Mouse (Mus musculus): ENCODE measurements around the gene Atp6v1f. TPM values are rescaled to one million over a fixed set of nuclear protein-coding genes. Genes with fewer than 3 reads are reported as not detected.

Gene Atp6v1f
- polyA plus RNA-seq, 1 experiment from 2014 or later: 439 TPM

DNA sequence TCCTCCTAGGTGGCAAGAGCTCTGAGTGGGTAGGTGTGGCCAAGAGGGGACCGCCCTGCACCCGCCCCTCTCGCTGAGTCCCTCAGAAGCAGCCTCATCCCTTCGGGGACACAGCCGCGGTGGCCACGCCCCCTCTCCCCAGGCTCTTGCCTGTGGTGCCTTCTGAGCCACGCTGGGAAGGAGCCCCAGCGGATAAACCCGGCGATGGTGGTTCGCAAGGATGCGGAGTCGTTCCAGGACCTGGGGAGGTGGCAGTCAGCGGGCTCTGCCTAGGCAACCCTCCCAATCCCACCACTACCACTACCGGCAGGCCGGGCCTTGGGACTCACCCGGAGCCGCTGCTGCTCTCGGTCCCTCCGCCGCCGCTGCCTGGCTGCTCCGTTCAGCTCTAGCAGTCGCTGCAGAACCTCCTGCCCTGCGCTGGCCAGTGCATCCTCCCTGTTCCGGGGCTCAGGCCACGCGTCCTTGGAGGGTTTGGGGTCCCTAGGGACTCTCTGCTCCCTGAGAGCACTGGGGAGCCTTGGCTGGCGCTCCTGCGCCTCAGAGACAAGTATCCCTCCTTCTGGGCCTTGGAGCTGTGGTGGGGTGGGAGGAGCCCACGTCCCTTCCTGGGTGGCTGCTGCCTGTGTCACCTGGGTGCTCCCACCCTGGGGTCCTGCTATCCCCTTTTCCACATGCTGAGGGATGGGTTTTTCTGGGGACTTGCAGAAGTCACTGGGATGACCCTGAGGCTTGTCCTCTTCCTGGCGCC is 6.6 kb downstream of the Atp6v1f start:
- WGBS: 5% methylated on average over 33 of the region's 33 CpGs
- H3K9ac ChIP-seq (ENCODE audit: low read depth, low read length): peak overlapping the region; percentile 47; the same call in 1 of the 2 replicates
- TF ChIP-seq CTCF (IDR thresholded peaks at IDR 0.05; ENCODE audit: low read depth): no peak
- peak overlapping the region; percentile 43 for H3K4me3 ChIP-seq (ENCODE audit: low read depth, low read length)
- ATAC-seq: peak; percentile 94
- H3K27me3 ChIP-seq (replicated peaks; ENCODE audit: control insufficient read depth, insufficient read depth, low read length): no peaks in the 10 kb centered on the region
- H3K36me3 ChIP-seq (ENCODE audit: control insufficient read depth, insufficient read depth): peaks cover 22% of the 10 kb centered on the region
- no peaks in the 10 kb centered on the region for H3K9me3 ChIP-seq (ENCODE audit: control insufficient read depth)
- H3K27ac ChIP-seq (ENCODE audit: low read depth, low read length): no peak overlapping the region
- H3K4me1 ChIP-seq (replicated peaks; ENCODE audit: control insufficient read depth, insufficient read depth, low read length): no peaks in the 10 kb centered on the region
- peak overlapping the region; percentile 83 for H3K4me2 ChIP-seq (replicated peaks; ENCODE audit: low read depth)

- H3K27me3 ChIP-seq (replicated peaks; ENCODE audit: control insufficient read depth, insufficient read depth, low read length): no peaks in the 10 kb centered on the region
- no peak overlapping the region; the same call in 1 of the 2 replicates for H3K4me2 ChIP-seq (replicated peaks; ENCODE audit: low read depth)
- WGBS: 76% methylated on average over 2 of the region's 2 CpGs
- H3K9ac ChIP-seq (ENCODE audit: low read depth, low read length): no peak overlapping the region
- peaks cover 21% of the 10 kb centered on the region for H3K36me3 ChIP-seq (ENCODE audit: control insufficient read depth, insufficient read depth)
- H3K4me1 ChIP-seq (replicated peaks; ENCODE audit: control insufficient read depth, insufficient read depth, low read length): no peaks in the 10 kb centered on the region
- TF ChIP-seq CTCF (IDR thresholded peaks at IDR 0.05; ENCODE audit: low read depth): no peak
- H3K4me3 ChIP-seq (ENCODE audit: low read depth, low read length): no peak overlapping the region
- H3K27ac ChIP-seq (ENCODE audit: low read depth, low read length): no peak overlapping the region
- no peak for ATAC-seq
- no peaks in the 10 kb centered on the region for H3K9me3 ChIP-seq (ENCODE audit: control insufficient read depth)
Observed at GRCm38 (mm10) chr6:29474736-29475135, 7.2 kb downstream of the Atp6v1f start.

GRCm38 (mm10) chr6:29482691-29483090 is 15.2 kb downstream of the Atp6v1f start:
- Histone ChIP-seq H3K27me3 (replicated peaks; ENCODE audit: control insufficient read depth, insufficient read depth, low read length) (no peaks in the 10 kb centered on the region), H3K4me1 (replicated peaks; ENCODE audit: control insufficient read depth, insufficient read depth, low read length) (peaks cover 7% of the 10 kb centered on the region; the same call in 1 of the 2 replicates), H3K27ac (ENCODE audit: low read depth, low read length) (no peak overlapping the region), H3K9me3 (ENCODE audit: control insufficient read depth) (no peaks in the 10 kb centered on the region), H3K4me3 (ENCODE audit: low read depth, low read length) (no peak overlapping the region), H3K9ac (ENCODE audit: low read depth, low read length) (no peak overlapping the region), H3K4me2 (replicated peaks; ENCODE audit: low read depth) (no peak overlapping the region), H3K36me3 (ENCODE audit: control insufficient read depth, insufficient read depth) (no peaks in the 10 kb centered on the region)
- 93% methylated on average over 13 of the region's 13 CpGs for WGBS
- no peak for TF ChIP-seq CTCF (IDR thresholded peaks at IDR 0.05; ENCODE audit: low read depth)
- no peak for ATAC-seq

DNA sequence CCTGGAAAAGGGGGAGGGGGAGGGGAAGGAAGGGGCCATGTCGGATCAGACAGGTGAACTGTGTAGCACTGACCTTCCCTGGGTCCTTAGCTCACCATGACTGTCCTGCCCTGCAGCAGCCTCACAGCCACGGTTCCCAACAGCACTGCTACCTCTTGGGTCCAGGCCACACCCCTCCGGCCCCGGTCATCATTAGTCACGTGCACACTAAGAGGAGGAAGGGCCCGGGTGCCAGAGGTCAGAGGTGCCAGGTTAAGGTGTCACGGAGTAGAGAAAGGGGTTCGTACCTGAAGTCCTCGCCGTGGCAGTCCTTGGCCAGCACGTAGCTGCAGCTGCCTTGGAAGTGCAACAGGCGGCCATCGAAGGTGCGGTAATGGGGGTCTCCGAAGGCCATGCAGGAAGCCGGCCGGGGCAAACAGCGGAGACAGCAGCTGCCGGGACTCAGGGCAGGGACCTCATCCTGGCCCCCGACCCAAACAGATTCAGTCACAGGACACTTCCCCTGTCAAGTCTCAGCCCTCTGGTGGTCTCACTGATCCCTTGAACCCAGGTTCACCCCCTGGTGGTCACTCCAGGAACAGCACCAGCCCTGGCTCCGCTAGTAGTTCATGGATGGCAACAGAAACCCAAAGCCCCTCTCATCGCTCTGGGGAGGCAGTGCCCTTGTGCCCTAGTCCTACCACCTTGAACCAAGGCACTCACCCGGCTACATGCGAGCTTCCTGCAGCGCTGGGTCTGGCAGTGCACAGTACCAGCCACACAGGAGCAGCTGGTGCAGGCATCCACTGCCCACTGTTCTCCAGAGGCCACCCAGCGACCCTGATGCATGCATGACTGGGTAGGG is 17.4 kb downstream of the Atp6v1f start:
- no peaks in the 10 kb centered on the region for H3K9me3 ChIP-seq (ENCODE audit: control insufficient read depth)
- peak; percentile 60 for ATAC-seq
- H3K27me3 ChIP-seq (replicated peaks; ENCODE audit: control insufficient read depth, insufficient read depth, low read length): no peaks in the 10 kb centered on the region
- no peak overlapping the region for H3K27ac ChIP-seq (ENCODE audit: low read depth, low read length)
- H3K4me1 ChIP-seq (replicated peaks; ENCODE audit: control insufficient read depth, insufficient read depth, low read length): peaks cover 7% of the 10 kb centered on the region; the same call in 1 of the 2 replicates
- peak overlapping the region; percentile 38 for H3K4me3 ChIP-seq (ENCODE audit: low read depth, low read length)
- H3K36me3 ChIP-seq (ENCODE audit: control insufficient read depth, insufficient read depth): no peaks in the 10 kb centered on the region
- 0 out of 2 replicates have a peak overlapping the region, but pooled peaks have one; percentile 19 for H3K9ac ChIP-seq (ENCODE audit: low read depth, low read length)
- TF ChIP-seq CTCF (IDR thresholded peaks at IDR 0.05; ENCODE audit: low read depth): peak; percentile 92
- WGBS: 10% methylated on average over 26 of the region's 26 CpGs
- H3K4me2 ChIP-seq (replicated peaks; ENCODE audit: low read depth): peak overlapping the region; percentile 82

GRCm38 (mm10) chr6:29485951-29486350 is 18.4 kb downstream of the Atp6v1f start:
- no peak overlapping the region for H3K4me3 ChIP-seq (ENCODE audit: low read depth, low read length)
- H3K27me3 ChIP-seq (replicated peaks; ENCODE audit: control insufficient read depth, insufficient read depth, low read length): no peaks in the 10 kb centered on the region
- no peak overlapping the region for H3K27ac ChIP-seq (ENCODE audit: low read depth, low read length)
- H3K4me2 ChIP-seq (replicated peaks; ENCODE audit: low read depth): no peak overlapping the region
- no peak for ATAC-seq
- no peak overlapping the region for H3K9ac ChIP-seq (ENCODE audit: low read depth, low read length)
- no peak for TF ChIP-seq CTCF (IDR thresholded peaks at IDR 0.05; ENCODE audit: low read depth)
- no peaks in the 10 kb centered on the region for H3K36me3 ChIP-seq (ENCODE audit: control insufficient read depth, insufficient read depth)
- H3K4me1 ChIP-seq (replicated peaks; ENCODE audit: control insufficient read depth, insufficient read depth, low read length): peaks cover 7% of the 10 kb centered on the region; the same call in 1 of the 2 replicates
- 62% methylated on average over 2 of the region's 2 CpGs for WGBS
- no peaks in the 10 kb centered on the region for H3K9me3 ChIP-seq (ENCODE audit: control insufficient read depth)

- Histone ChIP-seq H3K36me3 (ENCODE audit: control insufficient read depth, insufficient read depth) (0 out of 2 replicates have a peak, but pooled peaks cover 2% of the 10 kb centered on the region), H3K27ac (ENCODE audit: low read depth, low read length) (no peak overlapping the region), H3K27me3 (replicated peaks; ENCODE audit: control insufficient read depth, insufficient read depth, low read length) (0 out of 2 replicates have a peak, but pooled peaks cover 4% of the 10 kb centered on the region), H3K9me3 (ENCODE audit: control insufficient read depth) (no peaks in the 10 kb centered on the region), H3K9ac (ENCODE audit: low read depth, low read length) (no peak overlapping the region), H3K4me2 (replicated peaks; ENCODE audit: low read depth) (no peak overlapping the region), H3K4me1 (replicated peaks; ENCODE audit: control insufficient read depth, insufficient read depth, low read length) (no peaks in the 10 kb centered on the region), H3K4me3 (ENCODE audit: low read depth, low read length) (no peak overlapping the region)
- 81% methylated on average over 4 of the region's 4 CpGs for WGBS
- ATAC-seq: no peak
- no peak for TF ChIP-seq CTCF (IDR thresholded peaks at IDR 0.05; ENCODE audit: low read depth)
Observed at GRCm38 (mm10) chr6:29494101-29494500, 26.6 kb downstream of the Atp6v1f start.

Data from intestine, postnatal 0 days (tissue).